Mouse (Mus musculus) testis, adult 2 months (tissue): Measurements from ENCODE around the gene Megf11. TPM values are rescaled to one million over a fixed set of nuclear protein-coding genes. Genes with fewer than 3 reads are reported as not detected.

ENCODE experiments used
- H3K27ac ChIP-seq: fragments of 200-500 bp; 2 replicates; pipeline ENCODE4 v1.5.1; 2012; ENCODE audit warnings: low read depth, low read length; ENCODE audit not compliant: control insufficient read depth, insufficient read depth
- H3K27me3 ChIP-seq: fragments of 200-500 bp; 2 replicates; pipeline ENCODE4 v1.6.1; 2012; ENCODE audit warnings: mild to moderate bottlenecking, low read length, moderate library complexity; ENCODE audit not compliant: control insufficient read depth, insufficient read depth
- H3K36me3 ChIP-seq: fragments of 200-500 bp; 2 replicates; pipeline ENCODE4 v1.6.1; 2012; ENCODE audit warnings: mild to moderate bottlenecking, low read length; ENCODE audit not compliant: control insufficient read depth, insufficient read depth
- H3K4me1 ChIP-seq: fragments of 200-500 bp; 2 replicates; pipeline ENCODE4 v1.6.1; 2012; ENCODE audit warnings: low read length; ENCODE audit not compliant: control insufficient read depth, insufficient read depth
- H3K4me3 ChIP-seq: fragments of 200-500 bp; 2 replicates; pipeline ENCODE4 v1.5.1; 2012; ENCODE audit warnings: low read depth, mild to moderate bottlenecking, low read length, moderate library complexity, mixed read lengths; ENCODE audit not compliant: control insufficient read depth
- CTCF ChIP-seq: fragments of 200-500 bp; IDR thresholded peaks from 2 replicates; pipeline ENCODE4 v1.5.1; 2012; ENCODE audit warnings: low read depth, mild to moderate bottlenecking, inconsistent platforms, low read length, moderate library complexity; ENCODE audit not compliant: control insufficient read depth, insufficient read depth, insufficient replicate concordance
- POLR2A ChIP-seq: fragments of 200-500 bp; IDR thresholded peaks from 2 replicates; pipeline ENCODE4 v1.6.1; 2012; ENCODE audit warnings: low read depth, mild to moderate bottlenecking, inconsistent platforms, low read length, moderate library complexity; ENCODE audit not compliant: control insufficient read depth
- polyA plus RNA-seq: library from polyadenylated mRNA; depleted of rRNA; stranded (reverse); fragments of >200 nt; gene quantifications from 2 replicates; pipeline ENCODE4 v1.2.3, GENCODE M21; 2012

The Megf11 gene
- polyA plus RNA-seq, 1 experiment, result 0.30 TPM

GRCm38 (mm10) chr9:64644129-64644528 lies 258.7 kb downstream of the Megf11 start:
- TF ChIP-seq CTCF, result no peak
- TF ChIP-seq POLR2A, result no peak
- no peak overlapping the region for H3K27ac ChIP-seq
- no peaks in the 10 kb centered on the region for H3K36me3 ChIP-seq
- no peaks in the 10 kb centered on the region for H3K4me1 ChIP-seq
- H3K27me3 ChIP-seq, result no peaks in the 10 kb centered on the region
- no peak overlapping the region for H3K4me3 ChIP-seq

DNA sequence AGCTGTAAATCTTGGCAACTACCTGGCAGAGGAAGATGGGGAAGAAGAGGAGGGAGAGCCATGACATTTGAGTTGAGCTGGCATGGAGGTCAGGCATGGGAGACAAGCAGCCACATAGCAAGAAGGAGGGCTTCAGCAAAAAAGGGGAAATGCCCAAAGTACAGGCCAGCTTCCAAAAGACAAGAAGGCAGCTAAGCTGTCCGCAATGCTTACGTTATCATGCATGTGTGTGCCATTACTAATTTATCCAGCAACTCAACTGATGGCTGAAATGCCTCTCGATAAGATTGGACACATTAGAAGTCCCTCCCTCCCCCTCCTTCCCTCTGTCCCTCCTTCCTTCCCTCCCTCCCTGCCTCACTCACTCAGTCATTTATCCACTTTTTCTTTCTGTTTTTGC lies 260.0 kb downstream of the Megf11 start:
- no peaks in the 10 kb centered on the region for H3K4me1 ChIP-seq
- TF ChIP-seq POLR2A (no peak), CTCF (no peak)
- H3K27ac ChIP-seq, result no peak overlapping the region
- H3K4me3 ChIP-seq, result no peak overlapping the region
- no peaks in the 10 kb centered on the region for H3K27me3 ChIP-seq
- H3K36me3 ChIP-seq, result no peaks in the 10 kb centered on the region

DNA sequence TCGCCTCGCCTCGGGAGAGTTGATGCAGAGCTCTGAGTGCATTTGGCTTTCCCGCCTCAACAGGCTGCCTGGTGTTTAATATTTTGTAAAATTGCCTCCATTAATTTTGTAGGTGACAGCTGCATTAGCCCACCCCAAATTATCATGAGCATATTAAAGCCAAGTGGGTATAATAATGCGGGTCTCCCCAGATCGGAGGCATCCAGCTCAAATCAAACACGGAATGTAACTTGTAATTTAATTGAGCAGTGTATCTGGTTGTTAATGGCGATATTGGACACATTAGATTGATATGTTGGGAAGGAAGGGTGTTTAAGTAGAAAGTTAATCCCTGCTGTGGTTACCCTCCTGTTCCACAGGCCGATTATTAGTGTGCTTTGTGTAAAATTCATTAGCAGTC lies 264.0 kb downstream of the Megf11 start:
- Histone ChIP-seq H3K27me3 (no peaks in the 10 kb centered on the region), H3K4me3 (no peak overlapping the region), H3K4me1 (no peaks in the 10 kb centered on the region; the same call in 1 of the 2 replicates), H3K27ac (no peak overlapping the region), H3K36me3 (no peaks in the 10 kb centered on the region)
- TF ChIP-seq POLR2A, result no peak
- no peak for TF ChIP-seq CTCF

DNA sequence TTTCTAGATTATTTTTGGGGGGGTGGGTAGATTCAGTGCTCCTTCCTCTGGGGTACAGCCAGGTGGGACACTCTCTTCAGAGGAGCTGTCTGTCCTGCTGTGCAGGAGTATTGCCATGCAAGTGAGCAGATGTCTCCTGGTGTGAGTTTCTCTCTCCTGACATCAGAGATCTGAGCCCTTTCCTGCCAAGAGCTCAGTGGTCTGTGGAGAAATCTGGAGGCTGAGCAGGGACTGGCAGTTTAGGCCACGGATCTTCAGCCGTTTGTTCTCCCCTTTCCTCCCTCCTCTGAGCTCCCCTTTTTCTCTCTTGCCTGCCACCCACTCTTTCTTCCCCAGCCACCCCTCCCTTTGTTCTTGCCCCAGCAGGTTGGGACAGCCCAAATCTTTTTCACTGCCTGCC lies 264.5 kb downstream of the Megf11 start:
- Histone ChIP-seq H3K36me3 (no peaks in the 10 kb centered on the region), H3K27ac (no peak overlapping the region), H3K4me3 (no peak overlapping the region), H3K27me3 (no peaks in the 10 kb centered on the region), H3K4me1 (no peaks in the 10 kb centered on the region; the same call in 1 of the 2 replicates)
- no peak for TF ChIP-seq POLR2A
- no peak for TF ChIP-seq CTCF

DNA sequence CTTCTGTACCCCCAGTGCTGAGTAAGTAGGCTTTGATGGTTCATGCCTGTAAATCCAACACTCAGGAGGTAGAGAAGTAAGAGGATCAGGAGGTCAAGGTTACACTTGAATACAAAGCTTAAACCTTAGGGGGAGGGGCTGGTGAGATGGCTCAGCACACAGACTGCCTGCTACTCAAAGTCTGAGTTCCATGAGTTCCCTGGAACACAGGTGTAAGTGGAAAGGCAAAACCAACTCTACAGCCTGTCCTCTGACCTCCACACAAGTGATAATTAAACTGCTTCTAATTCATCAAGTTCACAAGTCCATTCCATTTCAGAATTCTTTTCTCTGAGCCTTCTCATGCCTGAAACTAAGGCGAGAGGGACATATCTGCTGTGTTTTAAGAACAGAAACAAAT lies 265.8 kb downstream of the Megf11 start:
- H3K4me1 ChIP-seq, result no peaks in the 10 kb centered on the region; the same call in 1 of the 2 replicates
- H3K36me3 ChIP-seq, result no peaks in the 10 kb centered on the region

GRCm38 (mm10) chr9:64651689-64652088 lies 266.3 kb downstream of the Megf11 start:
- no peak for TF ChIP-seq POLR2A
- no peak for TF ChIP-seq CTCF
- no peaks in the 10 kb centered on the region; the same call in 1 of the 2 replicates for H3K4me1 ChIP-seq
- no peaks in the 10 kb centered on the region for H3K36me3 ChIP-seq
- H3K27me3 ChIP-seq, result no peaks in the 10 kb centered on the region
- no peak overlapping the region for H3K27ac ChIP-seq
- no peak overlapping the region for H3K4me3 ChIP-seq

More for the DNA sequence above, 265.8 kb downstream of the Megf11 start:
- no peak overlapping the region for H3K4me3 ChIP-seq
- no peak overlapping the region for H3K27ac ChIP-seq
- no peaks in the 10 kb centered on the region for H3K27me3 ChIP-seq
- no peak for TF ChIP-seq POLR2A
- TF ChIP-seq CTCF, result no peak

GRCm38 (mm10) chr9:64652138-64652537 lies 266.7 kb downstream of the Megf11 start:
- no peaks in the 10 kb centered on the region for H3K36me3 ChIP-seq
- no peak overlapping the region for H3K27ac ChIP-seq
- H3K4me3 ChIP-seq, result no peak overlapping the region
- no peaks in the 10 kb centered on the region for H3K27me3 ChIP-seq
- no peaks in the 10 kb centered on the region; the same call in 1 of the 2 replicates for H3K4me1 ChIP-seq
- TF ChIP-seq CTCF (no peak), POLR2A (no peak)
